Mouse (Mus musculus) stomach, postnatal 0 days (tissue): Measurements from ENCODE around the gene Myo15b. TPM values are rescaled to one million over a fixed set of nuclear protein-coding genes. Genes with fewer than 3 reads are reported as not detected.

Experiments used
- ATAC-seq: fragments of 200-750 bp; cut with Nextera tagmentation; 2 replicates; pipeline ENCODE4 v1.8.0; 2017; ENCODE audit not compliant: low FRiP score, low TSS enrichment
- DNase-seq: peaks from one replicate; pipeline ENCODE4 v3.0.0-alpha.2; 2016; ENCODE audit warnings: low spot score
- H3K27ac ChIP-seq: fragments of 300-500 bp; sonication (generic); replicated peaks from 2 replicates; pipeline ENCODE4 v1.5.1; 2014; ENCODE audit warnings: mild to moderate bottlenecking, control low read depth
- H3K27me3 ChIP-seq: fragments of 300-500 bp; sonication (generic); 2 replicates; pipeline ENCODE4 v1.6.1; 2014; ENCODE audit warnings: low read length; ENCODE audit not compliant: control insufficient read depth, insufficient read depth
- H3K36me3 ChIP-seq: fragments of 300-500 bp; sonication (generic); 2 replicates; pipeline ENCODE4 v1.6.1; 2014; ENCODE audit warnings: low read length, mixed read lengths; ENCODE audit not compliant: control insufficient read depth, insufficient read depth
- H3K4me1 ChIP-seq: fragments of 300-500 bp; sonication (generic); replicated peaks from 2 replicates; pipeline ENCODE4 v1.6.1; 2014; ENCODE audit warnings: antibody characterized with exemption; ENCODE audit not compliant: control insufficient read depth, insufficient read depth
- H3K4me2 ChIP-seq: fragments of 300-500 bp; sonication (generic); replicated peaks from 2 replicates; pipeline ENCODE4 v1.6.1; 2014; ENCODE audit warnings: low read depth, mild to moderate bottlenecking, control low read depth, moderate library complexity
- H3K4me3 ChIP-seq: fragments of 300-500 bp; sonication (generic); 2 replicates; pipeline ENCODE4 v1.5.1; 2014; ENCODE audit warnings: low read depth, low read length, control low read depth
- H3K9ac ChIP-seq: fragments of 300-500 bp; sonication (generic); 2 replicates; pipeline ENCODE4 v1.6.1; 2014; ENCODE audit warnings: mild to moderate bottlenecking, low read length, control low read depth, mixed read lengths
- H3K9me3 ChIP-seq: fragments of 300-500 bp; sonication (generic); 2 replicates; pipeline ENCODE4 v1.6.1; 2016; ENCODE audit warnings: low read length; ENCODE audit not compliant: control insufficient read depth
- CTCF ChIP-seq: IDR thresholded peaks from 2 replicates; pipeline ENCODE4 v1.5.1; 2016; ENCODE audit warnings: antibody characterized with exemption, low read depth, mild to moderate bottlenecking, moderate library complexity
- EP300 ChIP-seq: optimal IDR thresholded peaks from 2 replicates; pipeline ENCODE3; 2016; ENCODE audit warnings: antibody characterized with exemption
- WGBS: fragments of 180-500 bp; shearing (Covaris S2); extraction: QIAGEN DNeasy Blood & Tissue Kit; methylation state at CpG from one replicate; pipeline ENCODE4 v1.1.7; 2014; 5-methylcytosine and 5-hydroxymethylcytosine counted together
- polyA plus RNA-seq: library from polyadenylated mRNA; unstranded; fragments of >200 nt; fragmentation: Nextera tagmentation; extraction: Ambion mirVana; gene quantifications from 2 replicates; pipeline ENCODE4 v1.2.1, GENCODE M21; 2015

The Myo15b gene
- polyA plus RNA-seq, 1 experiment from 2014 or later, result 16.0 TPM

DNA sequence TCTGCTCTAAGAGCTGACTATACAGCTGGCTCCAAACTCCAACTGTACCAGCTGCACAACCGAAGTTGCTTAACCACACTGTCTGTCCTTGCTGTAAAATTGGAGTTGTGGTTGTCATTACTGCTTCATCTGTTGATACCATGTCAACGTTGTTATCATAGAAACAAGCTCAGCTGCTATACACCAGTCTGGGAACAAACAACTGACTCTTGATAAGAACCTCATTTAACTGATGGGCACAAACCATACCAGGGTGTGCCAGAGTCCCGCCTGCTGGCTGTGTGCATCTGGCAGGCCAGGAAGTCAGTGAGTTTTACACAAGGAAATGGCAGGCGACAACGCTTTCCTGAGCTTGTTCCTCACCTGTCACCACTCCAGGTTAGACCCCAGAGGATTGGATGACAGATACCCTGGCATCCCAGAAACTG, 52.9 kb downstream of the Myo15b start:
- peak overlapping the region; percentile 35; the same call in 1 of the 2 replicates for H3K9ac ChIP-seq
- H3K4me3 ChIP-seq, result no peak overlapping the region
- no peaks in the 10 kb centered on the region; the same call in 1 of the 2 replicates for H3K4me1 ChIP-seq
- ATAC-seq (peak; percentile 88), DNase-seq (peak; percentile 89)
- H3K27ac ChIP-seq, result peak overlapping the region; percentile 94
- no peaks in the 10 kb centered on the region for H3K27me3 ChIP-seq
- no peak overlapping the region for H3K4me2 ChIP-seq
- no peaks in the 10 kb centered on the region for H3K9me3 ChIP-seq
- TF ChIP-seq CTCF, result no peak
- TF ChIP-seq EP300, result no peak
- 65% methylated on average over 5 of the region's 5 CpGs for WGBS
- no peaks in the 10 kb centered on the region for H3K36me3 ChIP-seq

DNA sequence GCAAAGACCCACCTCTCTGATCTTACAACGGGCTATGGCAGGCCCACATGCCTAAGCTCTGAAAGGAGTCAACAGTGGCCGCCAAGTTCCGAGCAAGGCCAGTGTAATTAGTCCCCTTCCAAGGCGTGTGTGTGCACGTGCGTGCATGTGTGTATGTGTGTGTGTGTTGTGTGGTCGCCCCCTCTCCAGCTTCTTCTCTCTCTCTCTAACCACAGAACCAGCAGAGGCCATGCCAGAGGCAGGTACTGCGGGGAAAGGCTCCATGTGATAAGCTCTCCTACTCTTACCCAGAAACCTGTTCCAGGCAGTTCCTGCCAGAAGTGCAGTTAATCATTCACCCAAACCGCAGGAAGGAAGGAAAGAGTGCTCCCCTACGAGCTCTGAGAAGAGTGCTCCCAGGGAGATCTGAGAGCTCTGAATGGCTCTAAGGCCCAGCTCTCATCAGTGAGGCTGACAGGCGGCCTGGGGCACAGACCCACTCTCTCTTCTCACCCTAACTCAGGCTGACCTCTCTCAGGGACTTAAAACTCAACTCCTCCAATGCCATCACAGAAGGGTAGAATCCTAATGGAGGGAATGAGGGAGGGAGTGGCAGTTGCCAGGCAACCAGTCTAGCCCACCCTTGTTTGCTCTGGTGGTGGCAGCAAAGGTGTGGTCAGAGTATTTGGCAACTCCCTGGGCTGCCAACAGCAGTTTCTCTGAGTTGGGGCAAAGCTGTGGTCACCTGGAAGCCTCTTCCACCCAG, 53.6 kb downstream of the Myo15b start, which contains the start of gene Smim6:
Gene Smim6 (plus strand): TSS at position 386 of the 745 bp plus-strand sequence.
- TF ChIP-seq CTCF, result no peak
- TF ChIP-seq EP300, result no peak
- Histone ChIP-seq H3K27me3 (no peaks in the 10 kb centered on the region), H3K36me3 (peaks cover 3% of the 10 kb centered on the region; the same call in 1 of the 2 replicates), H3K4me2 (peak within 1 kb of the TSS; percentile 47), H3K4me1 (no peaks in the 10 kb centered on the region), H3K9me3 (no peaks in the 10 kb centered on the region), H3K27ac (peak within 1 kb of the TSS; percentile 94), H3K4me3 (peak within 1 kb of the TSS; percentile 32), H3K9ac (peak within 1 kb of the TSS; percentile 51; the same call in 1 of the 2 replicates)
- ATAC-seq (peak; percentile 90), DNase-seq (peak; percentile 87)
- 47% methylated on average over 11 of the region's 11 CpGs for WGBS

DNA sequence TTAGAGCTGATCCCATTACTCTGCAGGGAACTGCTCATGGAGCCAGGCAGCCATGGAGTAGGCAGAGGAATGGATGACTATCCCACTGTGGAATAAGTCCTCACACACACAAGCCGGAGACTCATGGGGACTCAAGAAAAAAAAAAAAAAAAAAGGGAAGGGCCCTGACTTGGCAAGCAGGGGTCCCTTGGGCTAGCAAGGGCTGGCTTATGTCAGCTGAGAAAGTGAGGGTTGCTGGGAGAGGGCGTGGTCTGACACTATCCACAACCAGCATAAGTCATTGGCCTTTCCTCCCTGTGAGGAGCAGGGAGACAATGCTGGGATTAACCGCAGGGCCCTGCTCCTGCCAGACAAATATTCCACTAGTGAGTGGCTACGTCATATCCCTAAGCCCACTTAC, 58.4 kb downstream of the Myo15b start:
- WGBS, result 87% methylated on average over 4 of the region's 4 CpGs
- H3K27me3 ChIP-seq, result no peaks in the 10 kb centered on the region
- no peak for ATAC-seq
- no peaks in the 10 kb centered on the region for H3K4me1 ChIP-seq
- no peaks in the 10 kb centered on the region for H3K9me3 ChIP-seq
- DNase-seq, result no peak
- no peak overlapping the region for H3K4me3 ChIP-seq
- H3K9ac ChIP-seq, result no peak overlapping the region
- H3K4me2 ChIP-seq, result no peak overlapping the region
- peaks cover 6% of the 10 kb centered on the region; the same call in 1 of the 2 replicates for H3K36me3 ChIP-seq
- no peak overlapping the region for H3K27ac ChIP-seq
- TF ChIP-seq CTCF, result no peak
- TF ChIP-seq EP300, result no peak

DNA sequence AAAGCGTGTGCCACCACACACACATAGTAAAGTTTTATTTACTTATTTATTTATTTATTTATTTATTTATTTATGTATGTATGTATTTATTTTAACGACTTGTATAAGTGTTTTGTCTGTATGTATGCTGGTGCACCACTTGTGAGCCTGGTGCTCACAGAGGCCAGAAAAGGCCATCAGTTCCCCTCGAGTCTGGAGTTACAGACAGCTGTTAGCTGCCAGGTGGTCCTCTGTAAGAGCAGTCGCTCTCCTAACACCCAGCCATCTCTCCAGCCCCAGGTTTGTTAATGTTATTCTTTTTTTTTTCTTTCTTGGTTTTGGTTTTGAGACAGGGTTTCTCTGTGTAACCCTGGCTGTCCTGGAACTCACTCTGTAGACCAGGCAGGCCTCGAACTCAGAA, 60.4 kb downstream of the Myo15b start:
- Histone ChIP-seq H3K27me3 (no peaks in the 10 kb centered on the region), H3K27ac (no peak overlapping the region), H3K36me3 (peaks cover 13% of the 10 kb centered on the region; the same call in 1 of the 2 replicates), H3K9ac (no peak overlapping the region), H3K4me2 (no peak overlapping the region), H3K4me3 (no peak overlapping the region), H3K9me3 (no peaks in the 10 kb centered on the region), H3K4me1 (no peaks in the 10 kb centered on the region)
- 80% methylated on average over 5 of the region's 5 CpGs for WGBS
- no peak for TF ChIP-seq CTCF
- TF ChIP-seq EP300, result no peak
- ATAC-seq (no peak), DNase-seq (no peak)

DNA sequence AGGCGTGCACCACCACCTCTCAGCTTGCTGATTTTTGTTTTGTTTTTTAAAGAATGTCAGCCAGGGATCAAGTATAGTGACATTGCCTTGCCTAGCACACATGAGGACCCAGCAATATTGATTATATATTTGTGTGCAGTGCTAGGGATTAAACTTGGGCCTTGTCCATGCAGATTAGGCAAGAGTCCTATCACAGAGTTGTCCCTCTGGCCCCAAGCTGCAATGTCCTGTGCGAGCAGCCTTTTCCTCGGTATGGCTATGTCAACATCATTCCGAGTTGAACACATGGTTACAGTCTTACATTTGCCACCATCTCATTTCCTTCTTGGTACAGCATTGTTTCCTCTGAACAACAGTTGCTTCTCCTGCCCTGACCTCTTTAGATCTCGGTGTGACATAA, 60.9 kb downstream of the Myo15b start:
- H3K9ac ChIP-seq, result no peak overlapping the region
- no peaks in the 10 kb centered on the region for H3K9me3 ChIP-seq
- WGBS, result 77% methylated on average over 5 of the region's 5 CpGs

More for the DNA sequence above, 60.9 kb downstream of the Myo15b start:
- no peak for TF ChIP-seq EP300
- TF ChIP-seq CTCF, result no peak
- H3K4me3 ChIP-seq, result no peak overlapping the region
- no peak overlapping the region for H3K4me2 ChIP-seq
- ATAC-seq (no peak), DNase-seq (no peak)
- H3K27ac ChIP-seq, result no peak overlapping the region
- H3K36me3 ChIP-seq, result peaks cover 13% of the 10 kb centered on the region; the same call in 1 of the 2 replicates
- H3K27me3 ChIP-seq, result no peaks in the 10 kb centered on the region
- no peaks in the 10 kb centered on the region for H3K4me1 ChIP-seq
